Mouse (Mus musculus): ENCODE data around the gene Gm30191. TPM values are rescaled to one million over a fixed set of nuclear protein-coding genes. Genes with fewer than 3 reads are reported as not detected.

Gene Gm30191
- polyA plus RNA-seq, 1 experiment from 2014 or later = not detected

GRCm38 (mm10) chr4:134271979-134272378, 25.2 kb downstream of the Gm30191 start:
- Histone ChIP-seq H3K36me3 (ENCODE audit: control insufficient read depth, insufficient read depth, low read length) (peaks cover 2% of the 10 kb centered on the region; the same call in 1 of the 2 replicates), H3K4me3 (ENCODE audit: low read depth, low read length) (no peak overlapping the region), H3K4me2 (ENCODE audit: low read depth) (no peak overlapping the region), H3K4me1 (ENCODE audit: control insufficient read depth, insufficient read depth, low read length) (0 out of 2 replicates have a peak, but pooled peaks cover 2% of the 10 kb centered on the region), H3K9ac (ENCODE audit: low read length) (no peak overlapping the region), H3K27ac (ENCODE audit: low read depth, low read length) (no peak overlapping the region), H3K27me3 (ENCODE audit: control insufficient read depth, insufficient read depth, low read length) (no peaks in the 10 kb centered on the region), H3K9me3 (ENCODE audit: control insufficient read depth, low read length) (no peaks in the 10 kb centered on the region)
- ATAC-seq (ENCODE audit: insufficient read depth, low FRiP score, low TSS enrichment) (no peak), DNase-seq (ENCODE audit: low spot score) (no peak)
- WGBS = 84% methylated on average over 7 of the region's 7 CpGs

- ATAC-seq (ENCODE audit: insufficient read depth, low FRiP score, low TSS enrichment) = no peak
- Histone ChIP-seq H3K36me3 (ENCODE audit: control insufficient read depth, insufficient read depth, low read length) (peaks cover 2% of the 10 kb centered on the region; the same call in 1 of the 2 replicates), H3K9me3 (ENCODE audit: control insufficient read depth, low read length) (no peaks in the 10 kb centered on the region), H3K4me1 (ENCODE audit: control insufficient read depth, insufficient read depth, low read length) (0 out of 2 replicates have a peak, but pooled peaks cover 2% of the 10 kb centered on the region), H3K4me2 (ENCODE audit: low read depth) (no peak overlapping the region), H3K27ac (ENCODE audit: low read depth, low read length) (no peak overlapping the region), H3K9ac (ENCODE audit: low read length) (peak overlapping the region; percentile 22; the same call in 1 of the 2 replicates), H3K27me3 (ENCODE audit: control insufficient read depth, insufficient read depth, low read length) (no peaks in the 10 kb centered on the region), H3K4me3 (ENCODE audit: low read depth, low read length) (no peak overlapping the region)
- no peak for DNase-seq (ENCODE audit: low spot score)
- 30% methylated on average over 12 of the region's 13 CpGs for WGBS
These were observed 26.1 kb downstream of the Gm30191 start for GRCm38 (mm10) chr4:134272731-134273416.

- DNase-seq (ENCODE audit: low spot score) (no peak), ATAC-seq (ENCODE audit: insufficient read depth, low FRiP score, low TSS enrichment) (no peak)
- H3K9ac ChIP-seq (ENCODE audit: low read length) = peak overlapping the region; percentile 22; the same call in 1 of the 2 replicates
- H3K9me3 ChIP-seq (ENCODE audit: control insufficient read depth, low read length) = no peaks in the 10 kb centered on the region
- H3K4me3 ChIP-seq (ENCODE audit: low read depth, low read length) = no peak overlapping the region
- 6% methylated on average over 14 of the region's 14 CpGs for WGBS
- no peak overlapping the region for H3K4me2 ChIP-seq (ENCODE audit: low read depth)
- H3K27me3 ChIP-seq (ENCODE audit: control insufficient read depth, insufficient read depth, low read length) = no peaks in the 10 kb centered on the region
- H3K36me3 ChIP-seq (ENCODE audit: control insufficient read depth, insufficient read depth, low read length) = peaks cover 2% of the 10 kb centered on the region; the same call in 1 of the 2 replicates
- 0 out of 2 replicates have a peak, but pooled peaks cover 2% of the 10 kb centered on the region for H3K4me1 ChIP-seq (ENCODE audit: control insufficient read depth, insufficient read depth, low read length)
- H3K27ac ChIP-seq (ENCODE audit: low read depth, low read length) = no peak overlapping the region
These were observed 26.9 kb downstream of the Gm30191 start for GRCm38 (mm10) chr4:134273417-134274345.

GRCm38 (mm10) chr4:134284942-134285341, 38.2 kb downstream of the Gm30191 start:
- ATAC-seq (ENCODE audit: insufficient read depth, low FRiP score, low TSS enrichment) = no peak
- no peaks in the 10 kb centered on the region for H3K9me3 ChIP-seq (ENCODE audit: control insufficient read depth, low read length)
- H3K27ac ChIP-seq (ENCODE audit: low read depth, low read length) = no peak overlapping the region
- H3K27me3 ChIP-seq (ENCODE audit: control insufficient read depth, insufficient read depth, low read length) = no peaks in the 10 kb centered on the region
- WGBS = 94% methylated on average over 2 of the region's 2 CpGs
- no peak overlapping the region for H3K4me2 ChIP-seq (ENCODE audit: low read depth)
- no peaks in the 10 kb centered on the region for H3K36me3 ChIP-seq (ENCODE audit: control insufficient read depth, insufficient read depth, low read length)
- peaks cover 11% of the 10 kb centered on the region for H3K4me1 ChIP-seq (ENCODE audit: control insufficient read depth, insufficient read depth, low read length)
- H3K9ac ChIP-seq (ENCODE audit: low read length) = no peak overlapping the region
- H3K4me3 ChIP-seq (ENCODE audit: low read depth, low read length) = no peak overlapping the region
- DNase-seq (ENCODE audit: low spot score) = no peak

- WGBS = 3% methylated on average over 58 of the region's 59 CpGs
- H3K27ac ChIP-seq (ENCODE audit: low read depth, low read length) = peak overlapping the region; percentile 100
- DNase-seq (ENCODE audit: low spot score) = no peak
- ATAC-seq (ENCODE audit: insufficient read depth, low FRiP score, low TSS enrichment) = peak; percentile 66
- H3K9me3 ChIP-seq (ENCODE audit: control insufficient read depth, low read length) = no peaks in the 10 kb centered on the region
- H3K4me3 ChIP-seq (ENCODE audit: low read depth, low read length) = peak overlapping the region; percentile 89
- H3K4me2 ChIP-seq (ENCODE audit: low read depth) = peak overlapping the region; percentile 87
- H3K27me3 ChIP-seq (ENCODE audit: control insufficient read depth, insufficient read depth, low read length) = no peaks in the 10 kb centered on the region
- peak overlapping the region; percentile 99 for H3K9ac ChIP-seq (ENCODE audit: low read length)
- H3K36me3 ChIP-seq (ENCODE audit: control insufficient read depth, insufficient read depth, low read length) = no peaks in the 10 kb centered on the region
- H3K4me1 ChIP-seq (ENCODE audit: control insufficient read depth, insufficient read depth, low read length) = peaks cover 11% of the 10 kb centered on the region
These were observed 39.8 kb downstream of the Gm30191 start for GRCm38 (mm10) chr4:134286226-134287167.

GRCm38 (mm10) chr4:134287168-134287564, 40.4 kb downstream of the Gm30191 start:
- Histone ChIP-seq H3K27me3 (ENCODE audit: control insufficient read depth, insufficient read depth, low read length) (no peaks in the 10 kb centered on the region), H3K9ac (ENCODE audit: low read length) (peak overlapping the region; percentile 99), H3K4me1 (ENCODE audit: control insufficient read depth, insufficient read depth, low read length) (peaks cover 11% of the 10 kb centered on the region), H3K27ac (ENCODE audit: low read depth, low read length) (peak overlapping the region; percentile 100), H3K4me2 (ENCODE audit: low read depth) (peak overlapping the region; percentile 87), H3K4me3 (ENCODE audit: low read depth, low read length) (peak overlapping the region; percentile 89), H3K9me3 (ENCODE audit: control insufficient read depth, low read length) (no peaks in the 10 kb centered on the region), H3K36me3 (ENCODE audit: control insufficient read depth, insufficient read depth, low read length) (no peaks in the 10 kb centered on the region)
- under 1% methylated on average over 52 of the region's 59 CpGs for WGBS
- peak; percentile 98 for DNase-seq (ENCODE audit: low spot score)
- ATAC-seq (ENCODE audit: insufficient read depth, low FRiP score, low TSS enrichment) = peak; percentile 94

- peak within 1 kb of the TSS; percentile 99 for H3K9ac ChIP-seq (ENCODE audit: low read length)
- no peaks in the 10 kb centered on the region for H3K36me3 ChIP-seq (ENCODE audit: control insufficient read depth, insufficient read depth, low read length)
- ATAC-seq (ENCODE audit: insufficient read depth, low FRiP score, low TSS enrichment) (peak; percentile 83), DNase-seq (ENCODE audit: low spot score) (peak; percentile 87)
- H3K4me2 ChIP-seq (ENCODE audit: low read depth) = peak within 1 kb of the TSS; percentile 87
- H3K27ac ChIP-seq (ENCODE audit: low read depth, low read length) = peak within 1 kb of the TSS; percentile 100
- WGBS = 0% methylated on average over 27 of the region's 43 CpGs
- H3K4me1 ChIP-seq (ENCODE audit: control insufficient read depth, insufficient read depth, low read length) = peaks cover 11% of the 10 kb centered on the region
- H3K4me3 ChIP-seq (ENCODE audit: low read depth, low read length) = peak within 1 kb of the TSS; percentile 89
- no peaks in the 10 kb centered on the region for H3K27me3 ChIP-seq (ENCODE audit: control insufficient read depth, insufficient read depth, low read length)
- H3K9me3 ChIP-seq (ENCODE audit: control insufficient read depth, low read length) = no peaks in the 10 kb centered on the region
These were observed 40.9 kb downstream of the Gm30191 start, which contains the start of gene Pdik1l for GRCm38 (mm10) chr4:134287575-134288025. Gene Pdik1l, minus strand, starts transcription at chr4:134287895.

Measured in neural tube, embryonic 11.5 days (tissue).